Mouse (Mus musculus) heart, embryonic 14.5 days (tissue): ENCODE results near the gene Olfr315. TPM values are rescaled to one million over a fixed set of nuclear protein-coding genes. Genes with fewer than 3 reads are reported as not detected.
"Not testable (repeated sequence)": the region's sequence is repeated elsewhere in the genome, so short reads cannot be mapped to it uniquely, and the experiment has no call there.

Experiments
- ATAC-seq: fragments of 200-750 bp; cut with Nextera tagmentation; 2 replicates; pipeline ENCODE4 v1.8.0; 2017; ENCODE audit warnings: low read depth, moderate TSS enrichment; ENCODE audit not compliant: insufficient number of reproducible peaks, insufficient read depth, low FRiP score
- H3K27ac ChIP-seq, 2 experiments: fragments of 200-500 bp in 1 of 2; fragments of 300-500 bp in 1 of 2; sonication (generic) in 1 of 2; replicated peaks in 1 of 2; 2 replicates each; pipeline ENCODE4 v1.5.1; 2012 to 2014; ENCODE audit warnings: low read depth in 2 of 2, low read length in 2 of 2, control low read depth in 1 of 2, mild to moderate bottlenecking in 1 of 2, mixed read lengths in 1 of 2; ENCODE audit not compliant: control insufficient read depth in 1 of 2, insufficient read depth in 1 of 2
- H3K27me3 ChIP-seq: fragments of 300-500 bp; sonication (generic); 2 replicates; pipeline ENCODE4 v1.6.1; 2014; ENCODE audit warnings: mild to moderate bottlenecking, low read length, control low read depth; ENCODE audit not compliant: control insufficient read depth, insufficient read depth
- H3K36me3 ChIP-seq: fragments of 300-500 bp; sonication (generic); 2 replicates; pipeline ENCODE4 v1.6.1; 2014; ENCODE audit warnings: mild to moderate bottlenecking, control low read depth, low read length, mixed read lengths; ENCODE audit not compliant: control insufficient read depth, insufficient read depth
- H3K4me1 ChIP-seq, 2 experiments: fragments of 200-500 bp in 1 of 2; fragments of 300-500 bp in 1 of 2; sonication (generic) in 1 of 2; 2 replicates each; pipeline ENCODE4 v1.6.1; 2012 to 2014; ENCODE audit warnings: low read length in 2 of 2, control low read depth in 1 of 2, mixed read lengths in 1 of 2; ENCODE audit not compliant: control insufficient read depth in 2 of 2, insufficient read depth in 2 of 2
- H3K4me2 ChIP-seq: fragments of 300-500 bp; sonication (generic); 2 replicates; pipeline ENCODE4 v1.6.1; 2014; ENCODE audit warnings: mild to moderate bottlenecking, low read length
- H3K4me3 ChIP-seq, 2 experiments: fragments of 200-500 bp in 1 of 2; fragments of 300-500 bp in 1 of 2; sonication (generic) in 1 of 2; 2 replicates each; pipeline ENCODE4 v1.5.1; 2012 to 2014; ENCODE audit warnings: low read length in 2 of 2, mild to moderate bottlenecking in 2 of 2, control low read depth in 1 of 2, low read depth in 1 of 2, moderate library complexity in 1 of 2; ENCODE audit not compliant: control insufficient read depth in 1 of 2, insufficient read depth in 1 of 2
- H3K9ac ChIP-seq: fragments of 300-500 bp; sonication (generic); 2 replicates; pipeline ENCODE4 v1.6.1; 2014; ENCODE audit warnings: mild to moderate bottlenecking, low read length
- H3K9me3 ChIP-seq: fragments of 300-500 bp; sonication (generic); 2 replicates; pipeline ENCODE4 v1.6.1; 2016; ENCODE audit warnings: low read length, control low read depth; ENCODE audit not compliant: control insufficient read depth
- WGBS: fragments of 180-500 bp; shearing (Covaris S2); extraction: QIAGEN DNeasy Blood & Tissue Kit; methylation state at CpG from one replicate; pipeline ENCODE4 v1.1.7; 2014; 5-methylcytosine and 5-hydroxymethylcytosine counted together
- polyA plus RNA-seq: library from polyadenylated mRNA; unstranded; fragments of >200 nt; fragmentation: Nextera tagmentation; extraction: Ambion mirVana; gene quantifications from 2 replicates; pipeline ENCODE4 v1.2.1, GENCODE M21; 2014

Olfr315 gene
- polyA plus RNA-seq, 1 experiment from 2014 or later: not detected

DNA sequence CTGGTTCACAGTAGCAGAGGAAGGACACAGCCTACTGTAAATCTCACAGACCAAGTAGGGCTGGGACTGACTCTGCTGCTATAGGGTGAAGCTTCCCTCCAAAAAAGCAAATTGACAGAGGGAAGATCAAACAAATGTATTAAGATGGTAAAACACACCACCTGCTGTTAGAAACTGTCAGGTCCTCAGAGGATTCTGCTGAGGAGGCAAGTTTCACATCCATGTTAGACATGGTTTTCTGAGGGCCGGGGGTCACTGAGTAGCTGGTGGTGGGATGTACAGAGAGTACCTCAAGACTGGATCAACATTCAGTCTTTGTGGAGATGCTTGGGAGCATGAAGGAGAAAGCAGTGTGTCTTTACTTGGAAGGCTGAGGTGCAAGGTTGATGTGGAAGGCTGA lies 42.7 kb downstream of the Olfr315 start:
- Histone ChIP-seq H3K9ac (no peak overlapping the region), H3K4me1 (no peaks in the 10 kb centered on the region), H3K4me2 (no peak overlapping the region), H3K9me3 (no peaks in the 10 kb centered on the region), H3K4me3 (no peak overlapping the region), H3K27me3 (no peaks in the 10 kb centered on the region), H3K36me3 (no peaks in the 10 kb centered on the region), H3K27ac (no peak overlapping the region)
- no peak for ATAC-seq
- 80% methylated on average over 1 of the region's 1 CpGs for WGBS

DNA sequence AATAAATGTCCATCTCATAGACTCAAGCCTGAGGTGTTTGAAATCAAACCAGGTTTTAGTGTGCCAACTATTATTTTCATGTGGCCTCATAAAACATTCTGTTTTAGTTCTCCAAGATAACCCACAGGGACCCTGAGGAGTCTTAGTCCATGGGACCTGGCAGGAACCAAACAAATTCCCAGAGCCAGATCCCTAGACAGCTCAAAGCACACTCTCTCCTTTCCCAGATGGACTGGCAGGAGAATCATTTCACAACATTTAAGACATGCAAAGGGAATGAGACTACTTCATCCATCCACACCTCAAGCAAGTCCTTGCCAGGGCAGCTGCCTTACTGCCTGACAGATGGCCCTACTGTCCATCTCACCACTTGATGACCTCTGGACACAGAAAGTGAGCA lies 55.9 kb downstream of the Olfr315 start, which contains the start of gene Olfr312:
Olfr312 (plus strand) TSS at position 301 of the 400 bp plus-strand sequence.
- not testable (repeated sequence) for H3K4me1 ChIP-seq, H3K4me2 ChIP-seq, H3K36me3 ChIP-seq, H3K27ac ChIP-seq, H3K9ac ChIP-seq, H3K4me3 ChIP-seq, ATAC-seq, H3K27me3 ChIP-seq, H3K9me3 ChIP-seq

DNA sequence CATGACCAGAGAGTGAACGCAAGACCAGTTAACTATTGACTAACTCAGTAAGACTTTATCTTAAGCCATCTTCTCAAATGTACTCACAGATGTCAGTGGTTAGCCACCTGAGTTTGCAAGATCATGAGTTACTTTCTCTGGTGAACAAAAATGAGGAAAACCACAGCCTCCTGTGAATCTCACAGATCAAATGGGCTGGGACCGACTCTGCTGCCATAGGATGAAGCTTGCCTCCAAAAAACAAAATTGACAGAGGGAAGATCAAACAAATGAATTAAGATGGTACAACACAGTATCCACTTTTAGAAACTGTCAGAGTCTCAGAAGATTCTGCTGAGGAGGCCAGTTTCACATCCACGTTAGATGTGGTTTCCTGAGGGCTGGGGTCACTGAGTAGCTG lies 56.8 kb downstream of the Olfr315 start:
- no peaks in the 10 kb centered on the region for H3K9me3 ChIP-seq
- 79% methylated on average over 3 of the region's 3 CpGs for WGBS
- no peaks in the 10 kb centered on the region for H3K27me3 ChIP-seq
- H3K27ac ChIP-seq: no peak overlapping the region
- no peak overlapping the region for H3K4me3 ChIP-seq
- no peak overlapping the region for H3K9ac ChIP-seq
- no peak overlapping the region for H3K4me2 ChIP-seq
- no peak for ATAC-seq
- no peaks in the 10 kb centered on the region for H3K4me1 ChIP-seq
- H3K36me3 ChIP-seq: no peaks in the 10 kb centered on the region

Other genes starting within 250 kb of the Olfr315 start
- not detected in 2 replicates for gene Olfr330, start 238.4 kb upstream of the Olfr315 start, polyA plus RNA-seq
- gene Olfr329-ps, start 226.8 kb upstream of the Olfr315 start, polyA plus RNA-seq: not detected in 2 replicates
- not detected in 2 replicates for gene Olfr328, start 217.6 kb upstream of the Olfr315 start, polyA plus RNA-seq
- not detected in 2 replicates for gene Olfr224, start 202.6 kb upstream of the Olfr315 start, polyA plus RNA-seq
- not detected in 2 replicates for gene Olfr325, start 195.5 kb upstream of the Olfr315 start, polyA plus RNA-seq
- not detected in 2 replicates for gene Olfr324, start 178.1 kb upstream of the Olfr315 start, polyA plus RNA-seq
- not detected in 2 replicates for gene 2210407C18Rik, start 157.1 kb upstream of the Olfr315 start, polyA plus RNA-seq
- not detected in 2 replicates for gene Olfr323, start 142.7 kb upstream of the Olfr315 start, polyA plus RNA-seq
- gene Trim58, start 132.7 kb upstream of the Olfr315 start, polyA plus RNA-seq: 0.15 TPM in 1 of 2 replicates, not detected in the other
- gene Olfr322, start 114.4 kb upstream of the Olfr315 start, polyA plus RNA-seq: not detected in 2 replicates
- gene Olfr320, start 92.1 kb upstream of the Olfr315 start, polyA plus RNA-seq: not detected in 2 replicates
- gene Olfr319, start 74.0 kb upstream of the Olfr315 start, polyA plus RNA-seq: not detected in 2 replicates
- gene Olfr318, start 49.2 kb upstream of the Olfr315 start, polyA plus RNA-seq: not detected in 2 replicates
- gene Olfr317, start 34.0 kb upstream of the Olfr315 start, polyA plus RNA-seq: not detected in 2 replicates
- not detected in 2 replicates for gene Olfr316, start 20.5 kb upstream of the Olfr315 start, polyA plus RNA-seq
- gene Olfr314, start 9.8 kb downstream of the Olfr315 start, polyA plus RNA-seq: 0.07 TPM in 1 of 2 replicates, not detected in the other
- 0.39 and 0.53 TPM in 2 replicates for gene Fam183b, start 28.8 kb downstream of the Olfr315 start, polyA plus RNA-seq
- 0.08 and 0.19 TPM in 2 replicates for gene Olfr313, start 41.8 kb downstream of the Olfr315 start, polyA plus RNA-seq
- 0.20 and 0.27 TPM in 2 replicates for gene Olfr312, start 56.0 kb downstream of the Olfr315 start, polyA plus RNA-seq
- 0.27 and 0.45 TPM in 2 replicates for gene Olfr311, start 66.1 kb downstream of the Olfr315 start, polyA plus RNA-seq
- gene Gm12258, start 74.0 kb downstream of the Olfr315 start, polyA plus RNA-seq: 4.6 and 5.5 TPM in 2 replicates
- gene 2810021J22Rik, start 94.0 kb downstream of the Olfr315 start, polyA plus RNA-seq: 4.0 and 4.8 TPM in 2 replicates
- gene Zfp39, start 131.0 kb downstream of the Olfr315 start, polyA plus RNA-seq: 5.3 and 6.0 TPM in 2 replicates
- 0.07 TPM in 1 of 2 replicates, not detected in the other for gene Btnl10, start 144.7 kb downstream of the Olfr315 start, polyA plus RNA-seq
- 208 and 213 TPM in 2 replicates for gene Rnf187, start 165.7 kb downstream of the Olfr315 start, polyA plus RNA-seq
- 8.9 and 16.0 TPM in 2 replicates for gene Hist3h2ba, start 175.7 kb downstream of the Olfr315 start, polyA plus RNA-seq
- gene Hist3h2a, start 181.5 kb downstream of the Olfr315 start, polyA plus RNA-seq: 34.0 and 40.8 TPM in 2 replicates
- gene Trim17, start 181.5 kb downstream of the Olfr315 start, polyA plus RNA-seq: 0.11 and 0.47 TPM in 2 replicates
- gene Trim11, start 204.9 kb downstream of the Olfr315 start, polyA plus RNA-seq: 33.4 and 36.1 TPM in 2 replicates